Mouse (Mus musculus) myocyte (in vitro differentiated cells): Measurements from ENCODE around the gene Thumpd2. TPM values are rescaled to one million over a fixed set of nuclear protein-coding genes. Genes with fewer than 3 reads are reported as not detected.

Experiments
- H3K27me3 ChIP-seq: one replicate; pipeline ENCODE4 v1.6.1; 2011; ENCODE audit not compliant: control insufficient read depth, insufficient read depth, insufficient read length
- H3K36me3 ChIP-seq: one replicate; pipeline ENCODE4 v1.6.1; 2011; ENCODE audit not compliant: control insufficient read depth, insufficient read depth
- H3K4me2 ChIP-seq: one replicate; pipeline ENCODE4 v1.6.1; 2011; ENCODE audit warnings: low read depth, control low read depth
- H3K4me3 ChIP-seq: one replicate; pipeline ENCODE4 v1.5.1; 2011; ENCODE audit warnings: mild to moderate bottlenecking, control low read depth, moderate library complexity
- H3K79me2 ChIP-seq: one replicate; pipeline ENCODE4 v1.6.1; 2011; ENCODE audit not compliant: control insufficient read depth, insufficient read depth
- H3ac ChIP-seq: one replicate; pipeline ENCODE4 v1.6.1; 2011; ENCODE audit not compliant: control insufficient read depth, insufficient read length
- CEBPB ChIP-seq: IDR thresholded peaks from 2 replicates; pipeline ENCODE4 v1.6.1; 2011; ENCODE audit warnings: mild to moderate bottlenecking, moderate library complexity; ENCODE audit not compliant: poor library complexity, insufficient read depth, severe bottlenecking
- E2F4 ChIP-seq: IDR thresholded peaks from one replicate; pipeline ENCODE4 v1.6.1; 2011; ENCODE audit warnings: mild to moderate bottlenecking, control low read depth, moderate library complexity; ENCODE audit not compliant: insufficient read depth
- MAX ChIP-seq: IDR thresholded peaks from one replicate; pipeline ENCODE4 v1.6.1; 2011; ENCODE audit warnings: low read depth, mild to moderate bottlenecking, control low read depth
- MYOD1 ChIP-seq, 3 experiments: IDR thresholded peaks; one replicate each; pipeline ENCODE4 v1.6.1; 2011; ENCODE audit warnings: control low read depth in 2 of 3, low read depth in 2 of 3, mild to moderate bottlenecking in 2 of 3, moderate library complexity in 1 of 3; ENCODE audit not compliant: insufficient read length in 2 of 3, control insufficient read depth in 1 of 3
- MYOG ChIP-seq, 3 experiments: IDR thresholded peaks; one replicate each; pipeline ENCODE4 v1.6.1; 2011; ENCODE audit warnings: control low read depth in 2 of 3, low read depth in 2 of 3, mild to moderate bottlenecking in 2 of 3; ENCODE audit not compliant: insufficient read length in 2 of 3, control insufficient read depth in 1 of 3, insufficient read depth in 1 of 3
- POLR2A ChIP-seq: IDR thresholded peaks from one replicate; pipeline ENCODE4 v1.6.1; 2011; ENCODE audit warnings: low read depth, mild to moderate bottlenecking, control low read depth, moderate library complexity; ENCODE audit not compliant: insufficient read length
- POLR2AphosphoS2 ChIP-seq: IDR thresholded peaks from one replicate; pipeline ENCODE4 v1.6.1; 2011; ENCODE audit warnings: low read depth, control low read depth; ENCODE audit not compliant: insufficient read length
- REST ChIP-seq: IDR thresholded peaks from one replicate; pipeline ENCODE4 v1.6.1; 2011; ENCODE audit warnings: mild to moderate bottlenecking, control low read depth, moderate library complexity; ENCODE audit not compliant: insufficient read depth, insufficient read length
- SRF ChIP-seq: IDR thresholded peaks from one replicate; pipeline ENCODE4 v1.6.1; 2011; ENCODE audit warnings: low read depth; ENCODE audit not compliant: control insufficient read depth, insufficient read length
- TCF12 ChIP-seq: IDR thresholded peaks from one replicate; pipeline ENCODE4 v1.6.1; 2011; ENCODE audit warnings: mild to moderate bottlenecking, control low read depth; ENCODE audit not compliant: poor library complexity, insufficient read depth, severe bottlenecking
- TCF3 ChIP-seq: IDR thresholded peaks from one replicate; pipeline ENCODE4 v1.6.1; 2011; ENCODE audit warnings: low read depth, control low read depth; ENCODE audit not compliant: insufficient read length
- USF1 ChIP-seq: IDR thresholded peaks from one replicate; pipeline ENCODE4 v1.6.1; 2011; ENCODE audit warnings: low read depth, mild to moderate bottlenecking, control low read depth, moderate library complexity
- polyA plus RNA-seq: library from polyadenylated mRNA; unstranded; fragments of >200 nt; fragmentation: generic; extraction: Trizol; gene quantifications from one replicate; pipeline ENCODE4 v1.2.1, GENCODE M21; 2012; ENCODE audit warnings: missing spikeins

Gene Thumpd2
- polyA plus RNA-seq, 1 experiment: 2.1 TPM

DNA sequence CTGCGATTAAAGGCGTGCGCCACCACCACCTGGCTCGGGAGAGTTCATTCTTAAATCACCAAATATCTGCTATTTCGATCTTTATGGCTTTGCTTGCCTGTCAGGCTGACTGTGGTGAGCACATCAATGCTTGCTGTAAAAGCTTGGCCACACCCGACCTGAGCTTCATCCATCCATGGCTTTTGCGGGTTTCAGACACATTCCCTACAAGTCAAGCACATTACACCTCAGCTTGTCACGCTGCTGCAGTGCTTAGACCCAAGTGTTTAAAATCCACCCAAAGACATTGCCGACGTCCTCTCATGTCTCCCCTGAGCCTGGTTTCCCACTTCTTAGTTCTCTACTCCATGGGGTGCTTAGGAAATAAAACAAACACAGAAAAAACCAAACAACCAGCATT lies 55.8 kb downstream of the Thumpd2 start:
- no peaks in the 10 kb centered on the region for H3K79me2 ChIP-seq
- no peaks in the 10 kb centered on the region for H3K36me3 ChIP-seq
- no peak overlapping the region for H3ac ChIP-seq
- no peak overlapping the region for H3K4me2 ChIP-seq
- no peak overlapping the region for H3K4me3 ChIP-seq
- TF ChIP-seq REST: no peak
- TF ChIP-seq E2F4: no peak
- TF ChIP-seq MYOG (IDR thresholded peaks at IDR 0.05; ENCODE audit: control insufficient read depth in 1 of 3, insufficient read depth in 1 of 3, insufficient read length in 2 of 3, low read depth in 2 of 3): no peak
- TF ChIP-seq TCF3: no peak
- TF ChIP-seq POLR2AphosphoS2: no peak
- peaks cover 13% of the 10 kb centered on the region for H3K27me3 ChIP-seq

DNA sequence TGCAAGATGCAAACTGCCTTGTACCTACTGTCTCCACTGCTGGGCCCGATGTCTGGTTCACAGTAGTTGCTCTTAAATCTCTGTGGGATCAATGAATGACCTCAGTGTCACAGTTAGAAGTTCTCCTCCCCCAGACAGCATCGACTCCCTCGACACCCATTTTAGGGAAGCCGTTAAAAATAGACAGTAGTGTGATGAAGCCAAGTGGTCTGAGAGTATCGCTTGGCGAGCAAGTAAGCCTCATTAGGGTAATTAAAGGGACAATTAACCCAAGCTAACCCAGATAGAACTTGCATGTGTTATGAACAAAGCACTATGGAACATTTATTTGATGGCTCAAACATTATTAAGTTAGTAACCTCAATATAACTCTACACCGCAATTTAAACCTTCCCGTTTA lies 59.6 kb downstream of the Thumpd2 start:
- H3K4me3 ChIP-seq: no peak overlapping the region
- no peaks in the 10 kb centered on the region for H3K79me2 ChIP-seq
- peaks cover 6% of the 10 kb centered on the region for H3K27me3 ChIP-seq
- H3K36me3 ChIP-seq: no peaks in the 10 kb centered on the region
- no peak for TF ChIP-seq POLR2A
- no peak for TF ChIP-seq E2F4
- no peak overlapping the region for H3K4me2 ChIP-seq
- no peak overlapping the region for H3ac ChIP-seq

DNA sequence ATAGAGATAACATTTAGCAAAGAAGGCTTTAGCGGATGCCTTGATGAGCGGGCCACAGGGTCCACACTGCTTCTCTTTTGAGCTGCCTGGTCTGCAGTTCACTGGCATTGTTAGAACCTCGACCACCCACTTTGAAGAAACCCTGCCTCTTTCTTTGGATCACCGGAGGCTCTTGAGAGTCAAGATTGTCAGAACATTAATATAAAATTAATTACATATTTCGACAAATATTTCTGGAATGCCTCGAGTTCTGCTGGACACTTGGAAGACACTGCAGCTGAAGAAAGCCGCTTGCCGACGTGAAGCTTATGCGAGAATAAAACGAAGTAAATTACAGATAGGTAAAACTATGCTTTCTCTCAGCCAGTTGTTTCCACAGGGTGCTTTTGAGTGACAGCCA lies 60.4 kb downstream of the Thumpd2 start:
- H3K4me2 ChIP-seq: no peak overlapping the region
- TF ChIP-seq CEBPB (no peak), TCF3 (no peak), USF1 (no peak), MAX (no peak), REST (no peak), E2F4 (no peak), POLR2A (no peak), POLR2AphosphoS2 (no peak), MYOD1 (IDR thresholded peaks at IDR 0.05; ENCODE audit: control insufficient read depth in 1 of 3, insufficient read length in 2 of 3, low read depth in 2 of 3) (no peak), MYOG (IDR thresholded peaks at IDR 0.05; ENCODE audit: control insufficient read depth in 1 of 3, insufficient read depth in 1 of 3, insufficient read length in 2 of 3, low read depth in 2 of 3) (no peak), SRF (no peak), TCF12 (no peak)
- peaks cover 4% of the 10 kb centered on the region for H3K27me3 ChIP-seq
- no peaks in the 10 kb centered on the region for H3K79me2 ChIP-seq
- H3K36me3 ChIP-seq: no peaks in the 10 kb centered on the region
- H3ac ChIP-seq: no peak overlapping the region
- no peak overlapping the region for H3K4me3 ChIP-seq

DNA sequence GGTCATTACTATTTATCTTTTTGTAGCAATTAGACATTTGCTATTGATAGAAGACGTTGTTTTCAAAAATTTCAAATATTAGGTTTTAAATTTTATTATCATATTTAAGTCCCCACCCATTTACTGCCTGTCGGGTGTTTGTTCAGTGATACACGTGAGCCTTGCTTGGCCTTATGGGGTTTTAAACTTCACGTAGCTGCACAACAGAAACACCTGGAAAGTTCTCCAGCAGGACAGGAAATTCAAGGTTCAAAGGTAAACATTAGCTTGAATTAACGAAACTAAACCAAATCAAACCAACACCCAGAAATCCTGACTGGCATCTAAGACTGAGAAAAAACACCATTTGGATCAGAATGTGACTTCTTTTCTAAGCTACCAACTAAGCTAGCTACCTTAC lies 62.8 kb downstream of the Thumpd2 start:
- Histone ChIP-seq H3K79me2 (no peaks in the 10 kb centered on the region), H3K27me3 (no peaks in the 10 kb centered on the region), H3K4me2 (no peak overlapping the region), H3K4me3 (no peak overlapping the region), H3ac (no peak overlapping the region), H3K36me3 (no peaks in the 10 kb centered on the region)
- no peak for TF ChIP-seq REST
- TF ChIP-seq SRF: no peak
- no peak for TF ChIP-seq USF1
- TF ChIP-seq TCF3: no peak
- no peak for TF ChIP-seq CEBPB
- no peak for TF ChIP-seq E2F4
- TF ChIP-seq MYOG (IDR thresholded peaks at IDR 0.05; ENCODE audit: control insufficient read depth in 1 of 3, insufficient read depth in 1 of 3, insufficient read length in 2 of 3, low read depth in 2 of 3): no peak
- no peak for TF ChIP-seq MAX

DNA sequence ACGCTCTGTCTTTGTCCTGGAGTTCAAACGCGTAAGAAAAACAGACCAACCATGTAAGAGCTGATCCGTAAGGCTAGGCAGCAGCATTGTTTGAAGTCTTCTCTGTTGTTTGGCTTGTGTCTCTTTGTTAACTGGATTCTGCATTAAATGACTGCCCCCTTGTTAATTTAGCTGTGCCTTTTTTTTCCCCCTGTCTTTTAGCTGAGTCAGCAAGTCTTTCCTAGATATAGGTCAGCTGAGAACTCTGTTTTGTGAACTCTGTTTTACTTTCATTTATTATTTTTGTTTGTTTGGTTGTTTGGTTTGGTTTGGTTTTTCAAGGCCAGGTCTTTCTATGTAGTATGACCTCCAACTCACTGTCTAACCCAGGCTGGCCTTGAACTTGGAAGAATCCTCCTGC lies 63.2 kb downstream of the Thumpd2 start:
- H3K36me3 ChIP-seq: no peaks in the 10 kb centered on the region

More for the DNA sequence above, 63.2 kb downstream of the Thumpd2 start:
- Histone ChIP-seq H3K79me2 (no peaks in the 10 kb centered on the region), H3ac (no peak overlapping the region), H3K27me3 (no peaks in the 10 kb centered on the region), H3K4me2 (no peak overlapping the region), H3K4me3 (no peak overlapping the region)
- no peak for TF ChIP-seq TCF12
- TF ChIP-seq MYOD1 (IDR thresholded peaks at IDR 0.05; ENCODE audit: control insufficient read depth in 1 of 3, insufficient read length in 2 of 3, low read depth in 2 of 3): no peak
- TF ChIP-seq CEBPB: no peak
- no peak for TF ChIP-seq USF1
- TF ChIP-seq MYOG (IDR thresholded peaks at IDR 0.05; ENCODE audit: control insufficient read depth in 1 of 3, insufficient read depth in 1 of 3, insufficient read length in 2 of 3, low read depth in 2 of 3): no peak
- no peak for TF ChIP-seq POLR2AphosphoS2
- no peak for TF ChIP-seq TCF3
- TF ChIP-seq POLR2A: no peak
- TF ChIP-seq SRF: no peak
- TF ChIP-seq E2F4: no peak
- TF ChIP-seq MAX: no peak
- TF ChIP-seq REST: no peak
